Mouse (Mus musculus): ENCODE results near the gene Casp6. TPM values are rescaled to one million over a fixed set of nuclear protein-coding genes. Genes with fewer than 3 reads are reported as not detected.

The Casp6 gene
- polyA plus RNA-seq, 2 experiments from 2014 or later: 67.0 to 84.2 TPM

DNA sequence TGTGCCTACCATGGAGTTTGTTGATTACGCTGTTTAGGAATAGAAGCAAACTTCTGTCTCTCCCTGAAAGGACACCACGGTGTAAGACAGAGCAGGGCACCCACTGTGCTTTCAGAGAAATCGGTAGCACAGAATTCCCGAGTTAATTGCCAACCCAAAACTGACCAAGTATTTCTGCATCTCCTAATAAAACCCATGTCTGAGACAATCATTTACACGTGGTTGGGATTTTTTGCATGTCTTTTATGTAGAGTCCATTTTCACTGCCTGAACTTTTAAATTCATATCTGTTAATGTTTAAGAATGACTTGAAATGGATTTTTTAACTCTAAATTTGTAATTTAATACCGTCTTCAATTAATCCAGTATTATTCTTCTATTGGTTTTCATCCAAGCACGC lies 22.4 kb downstream of the Casp6 start:
- ATAC-seq: no peak

DNA sequence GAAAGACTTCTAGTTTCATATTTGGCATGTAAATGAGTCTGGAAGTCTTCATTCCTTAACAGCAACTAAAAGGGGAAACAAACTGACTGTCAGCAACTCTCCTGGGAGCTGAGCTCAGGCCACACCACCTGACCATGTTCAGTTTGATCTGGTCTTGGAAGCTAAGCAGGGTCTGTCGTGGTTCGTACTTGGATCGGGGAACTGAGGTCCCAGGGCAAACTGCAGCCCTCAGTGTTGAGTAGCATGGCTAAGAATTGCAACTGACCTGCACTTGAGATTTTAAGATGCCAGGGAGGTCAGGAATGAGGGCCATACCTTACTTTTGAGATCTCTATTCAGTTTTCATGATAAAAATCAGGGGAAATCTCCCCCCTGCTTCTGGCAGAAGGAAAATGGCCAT lies 24.6 kb downstream of the Casp6 start:
- ATAC-seq: no peak

DNA sequence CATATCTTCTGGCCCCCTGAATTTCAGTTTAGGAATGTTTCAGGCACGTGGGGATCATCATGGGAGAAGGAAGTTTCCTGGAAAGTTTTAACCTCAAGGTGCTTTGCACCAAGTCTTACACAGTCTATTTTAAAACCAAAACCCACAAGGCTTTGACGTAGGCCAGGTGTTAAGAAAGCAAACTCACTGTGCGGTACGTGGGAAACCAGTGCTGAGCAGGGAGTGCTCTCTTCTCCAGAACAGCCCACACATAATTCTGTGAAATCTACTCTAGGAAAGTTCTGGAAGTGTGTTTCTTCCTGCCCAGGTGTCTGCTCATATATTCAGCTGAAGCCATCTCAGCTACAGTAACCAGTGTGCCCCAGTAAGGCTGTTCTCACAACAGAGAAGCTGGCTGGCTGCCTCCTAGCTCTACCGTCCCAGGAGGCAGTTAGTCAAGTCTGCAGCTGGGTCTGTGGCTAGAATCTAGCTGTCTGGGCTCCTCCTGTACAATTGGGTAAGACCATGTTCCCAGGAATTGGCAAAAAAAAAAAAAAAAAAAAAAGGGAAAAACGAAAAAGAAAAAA lies 29.1 kb downstream of the Casp6 start:
- ATAC-seq: no peak

DNA sequence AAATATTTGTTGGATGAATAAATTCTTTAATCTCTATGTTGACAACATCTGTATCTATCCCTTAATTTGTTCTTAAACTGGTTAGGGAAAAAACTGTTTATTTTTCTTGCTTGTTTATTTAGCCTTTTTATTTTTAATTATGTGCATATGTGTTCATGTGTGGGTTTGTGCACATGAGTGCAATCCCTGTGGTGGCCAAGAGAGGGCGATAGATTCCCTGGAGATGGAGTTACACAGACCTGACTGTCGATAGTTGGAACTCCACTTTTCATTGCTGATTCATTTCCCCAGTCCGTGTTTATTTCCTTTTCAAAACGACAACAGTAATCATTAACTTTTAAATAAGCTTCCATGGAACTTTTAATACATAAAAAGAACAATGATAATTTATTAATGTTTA lies 31.2 kb downstream of the Casp6 start:
- ATAC-seq: no peak

DNA sequence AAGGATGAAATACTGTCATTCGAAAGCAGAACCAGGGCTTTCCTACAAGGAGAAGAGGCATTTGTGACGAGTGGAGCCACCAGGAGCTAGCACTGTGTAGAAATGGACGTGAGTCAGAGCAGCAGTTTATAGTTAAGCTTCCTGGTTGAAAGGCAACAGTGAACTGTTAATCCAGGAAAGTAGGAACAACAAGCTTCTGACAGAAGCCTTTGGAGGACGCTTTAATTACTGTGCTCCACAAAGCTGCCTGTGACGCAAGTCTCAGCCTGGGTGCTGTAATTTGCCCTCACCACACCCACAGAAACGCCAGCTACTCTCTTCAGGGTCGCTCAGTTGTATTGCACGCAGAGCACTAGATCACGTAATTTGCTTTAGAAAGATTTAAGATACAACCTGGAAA lies 35.3 kb downstream of the Casp6 start:
- no peak for ATAC-seq

DNA sequence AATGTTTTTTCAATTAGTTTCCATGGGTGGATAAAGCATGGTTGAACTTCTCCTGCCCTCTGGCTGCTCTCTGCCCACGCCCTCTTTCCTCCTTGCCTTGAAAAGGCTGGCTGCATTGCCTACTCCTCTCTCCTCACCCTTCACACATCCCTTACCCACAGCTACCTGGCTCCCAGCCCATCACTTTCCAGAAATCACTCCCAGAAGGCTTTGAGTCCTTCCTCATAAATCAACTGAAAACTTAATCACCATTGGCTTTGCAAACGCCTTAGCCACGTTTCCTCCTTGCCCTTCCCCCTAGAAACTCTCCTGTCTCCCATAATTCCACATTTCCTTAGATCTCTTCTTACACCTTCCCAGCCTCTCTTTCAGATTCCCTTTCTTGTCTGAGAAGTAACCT lies 36.6 kb downstream of the Casp6 start:
- ATAC-seq: no peak

DNA sequence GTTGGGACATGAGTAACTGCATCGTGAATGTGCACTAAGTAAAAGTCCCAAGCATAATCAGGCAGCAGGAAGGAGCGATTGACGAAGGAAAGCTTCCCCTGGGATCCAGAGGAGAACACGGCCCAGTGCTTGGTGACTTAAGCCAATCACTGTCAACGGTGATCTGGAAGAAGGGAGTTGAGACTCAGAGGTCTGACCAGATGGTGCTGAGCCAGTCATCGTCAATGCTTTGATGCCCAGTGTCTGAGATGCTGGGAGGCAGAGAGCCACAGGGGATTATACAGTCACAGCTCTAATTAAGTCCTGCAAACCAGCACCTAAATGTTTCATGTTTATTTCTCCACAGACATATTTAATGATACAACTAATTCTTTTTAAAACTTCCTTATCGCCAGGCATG lies 37.8 kb downstream of the Casp6 start:
- no peak for ATAC-seq

DNA sequence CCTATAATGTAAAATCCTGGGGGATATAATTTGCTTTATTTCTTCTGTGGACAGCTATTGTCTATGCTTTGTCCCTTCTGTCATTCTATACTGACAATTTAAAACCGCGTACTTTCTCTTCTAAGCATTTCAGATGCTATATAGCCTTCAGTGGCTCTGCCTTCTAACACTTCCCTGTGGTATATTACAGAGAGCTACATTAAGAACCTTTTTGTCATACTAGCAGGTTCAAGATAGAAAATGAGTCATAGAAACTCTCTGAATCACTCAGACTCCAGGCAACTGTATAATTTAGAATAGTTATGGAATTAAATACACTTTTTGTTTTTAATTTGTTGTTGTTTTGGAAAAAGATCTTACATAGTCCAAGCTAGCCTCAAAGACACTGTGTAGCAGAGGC lies 39.6 kb downstream of the Casp6 start:
- ATAC-seq: no peak

DNA sequence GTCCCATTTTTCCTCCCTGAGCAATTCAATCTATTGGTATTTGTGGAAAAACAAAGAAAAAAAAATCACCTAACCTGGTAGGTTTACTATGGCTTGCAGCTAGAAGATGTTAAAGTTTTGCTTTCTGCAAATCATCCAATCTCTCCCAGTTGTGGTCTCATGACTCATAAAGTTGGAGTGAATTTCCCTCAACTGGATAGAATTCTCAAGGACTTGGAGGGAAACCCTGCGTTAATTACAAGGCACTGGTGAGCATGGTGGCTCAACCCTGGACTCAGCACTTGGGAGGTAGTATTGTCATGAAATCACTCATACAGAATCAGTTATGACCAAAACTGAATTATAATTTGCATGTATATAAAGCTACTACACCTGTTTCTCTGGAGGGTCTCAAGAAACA lies 40.1 kb downstream of the Casp6 start:
- ATAC-seq: no peak

DNA sequence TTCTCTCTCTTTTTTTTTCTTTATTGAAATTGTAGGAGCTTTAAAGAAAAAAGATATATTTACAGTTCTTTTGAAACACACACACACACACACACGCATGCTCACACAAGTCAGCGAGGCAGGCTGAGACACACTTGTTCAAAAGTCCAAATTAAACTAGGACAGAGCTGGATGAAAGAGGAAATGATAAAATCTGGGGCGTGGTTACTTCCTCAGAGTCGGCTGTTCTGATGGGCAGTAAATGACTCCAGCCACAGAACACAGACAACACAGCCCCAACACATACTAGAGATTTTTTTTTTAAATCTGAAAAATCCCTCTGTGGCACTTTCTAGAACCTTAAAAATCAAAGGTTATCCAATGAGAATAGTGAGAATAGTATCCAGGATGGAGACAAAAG lies 42.6 kb downstream of the Casp6 start:
- no peak for ATAC-seq

DNA sequence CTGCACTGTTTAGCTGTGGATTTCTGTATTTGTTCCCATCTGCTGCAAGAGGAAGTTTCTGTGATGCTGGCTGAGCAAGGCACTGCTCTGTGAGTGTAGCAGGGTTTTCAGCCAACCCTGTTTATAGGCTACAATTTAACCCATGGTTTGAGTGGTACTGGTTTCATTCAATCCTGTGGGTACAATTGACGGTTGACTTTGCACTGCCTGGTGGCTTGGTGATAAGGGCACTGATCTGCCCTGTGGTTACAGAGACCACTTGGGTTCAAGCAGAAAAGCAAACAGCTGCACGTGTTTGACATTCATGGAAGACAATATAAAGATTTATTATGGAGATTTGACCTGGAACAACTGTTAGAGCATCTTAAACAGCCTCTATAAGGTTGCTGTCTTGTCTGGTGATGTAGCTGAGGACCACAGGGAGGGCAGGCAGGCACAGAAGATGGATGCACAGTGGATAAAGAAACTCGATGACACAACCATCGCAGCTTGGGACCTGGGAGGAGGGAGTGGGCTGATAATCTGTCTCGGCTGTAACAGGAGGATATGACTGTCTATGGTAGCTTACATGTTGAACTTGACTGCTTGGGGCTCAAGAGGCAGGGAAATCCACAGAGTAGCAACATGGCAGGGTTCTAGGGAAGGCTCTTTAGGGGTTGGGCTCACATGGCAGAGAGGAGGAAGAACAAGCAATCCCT lies 45.1 kb downstream of the Casp6 start:
- no peak for ATAC-seq

DNA sequence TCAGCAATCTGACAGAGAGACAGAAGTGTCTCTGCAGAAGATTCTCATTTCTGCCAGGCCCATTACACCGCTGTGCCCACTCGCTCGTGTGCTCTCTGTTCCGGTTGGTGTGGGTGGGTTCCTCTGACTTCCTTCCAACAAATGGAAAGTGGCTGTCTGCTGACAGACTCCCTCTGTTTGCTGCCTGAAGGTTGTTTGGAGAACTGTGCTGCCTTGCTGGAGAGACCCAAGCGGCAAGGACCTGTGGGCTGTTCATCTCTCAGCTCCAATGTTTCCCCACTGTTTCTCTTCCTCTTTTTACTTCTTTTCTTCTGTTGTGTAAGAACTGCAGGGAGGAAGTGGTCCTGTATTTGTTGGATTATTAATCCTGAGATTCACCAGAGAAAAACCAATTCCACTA lies 47.1 kb downstream of the Casp6 start:
- ATAC-seq: no peak

DNA sequence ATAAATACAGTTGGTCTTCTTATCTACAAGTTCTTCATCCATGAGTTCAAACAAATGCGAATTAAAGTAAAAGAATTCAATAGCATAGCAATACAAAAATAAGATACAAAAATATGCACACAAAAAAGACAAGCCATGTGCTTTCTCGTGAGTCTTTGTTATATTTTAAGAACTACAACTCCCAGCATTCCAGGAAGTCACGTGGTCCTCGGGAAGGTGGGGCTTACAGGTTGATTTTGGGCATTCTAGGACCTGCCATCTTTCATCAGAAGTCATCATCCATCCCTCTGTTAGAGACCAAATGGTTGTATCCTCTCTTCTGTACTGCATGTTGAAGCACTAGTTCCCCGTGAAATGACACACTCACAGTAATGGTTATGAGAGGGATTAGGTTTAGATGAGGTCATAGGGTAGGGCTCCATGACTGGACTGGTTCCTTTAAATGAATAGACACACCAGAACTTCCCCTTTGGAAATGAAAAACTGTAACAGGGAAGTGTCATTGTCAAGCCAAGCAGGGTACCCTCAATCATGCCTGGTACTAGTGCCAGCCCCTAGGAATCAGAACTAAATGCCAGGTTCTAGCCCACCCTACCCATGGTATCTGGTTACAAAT lies 48.0 kb downstream of the Casp6 start:
- ATAC-seq: no peak

DNA sequence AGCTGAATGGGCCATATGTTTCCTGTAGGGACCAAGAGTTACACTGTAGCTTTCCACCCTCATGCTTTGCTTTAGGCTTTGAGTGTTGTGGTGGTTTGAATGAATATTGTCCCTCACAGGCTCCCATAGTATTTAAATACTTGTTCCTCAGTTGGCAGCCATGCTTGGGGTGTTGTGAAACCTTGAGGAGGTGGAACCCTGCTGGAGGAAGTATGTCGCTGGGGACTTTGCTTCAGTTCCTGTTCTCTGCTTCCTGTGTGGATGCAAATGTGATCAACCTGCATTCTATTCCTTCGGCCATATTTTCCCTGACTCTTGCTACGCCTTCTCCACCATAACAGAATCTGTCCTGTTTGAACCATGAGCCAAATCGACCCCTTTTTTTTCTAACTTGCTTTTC lies 52.1 kb downstream of the Casp6 start:
- ATAC-seq: no peak

DNA sequence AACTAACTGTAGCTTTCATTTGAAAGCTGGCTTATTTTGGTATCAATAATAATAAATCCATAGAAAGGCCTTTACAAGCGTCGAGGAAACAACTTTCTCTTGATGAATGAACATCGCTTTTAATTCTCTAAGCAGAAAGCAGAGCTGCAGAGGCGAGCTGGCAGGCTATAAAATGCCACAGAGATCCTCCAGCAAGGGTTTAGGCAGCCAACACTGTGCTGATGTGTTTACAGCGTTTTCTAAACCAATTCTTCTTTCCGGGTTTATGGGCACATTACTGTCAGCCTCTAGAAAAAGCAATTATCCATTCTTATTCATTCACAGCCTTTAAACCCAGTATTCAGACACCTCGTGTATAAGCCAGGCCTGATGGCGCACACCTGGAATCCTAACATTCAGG lies 61.3 kb downstream of the Casp6 start:
- no peak for ATAC-seq

Other genes starting within 250 kb of the Casp6 start
- 1 to 10 TPM in 1 of 2 experiments, under 1 TPM in 1; 0.84 to 1.8 TPM for gene Egf, start 146.1 kb upstream of the Casp6 start, polyA plus RNA-seq (2017; shearing (Covaris generic))
- not detected for gene Lrit3, start 97.4 kb upstream of the Casp6 start, polyA plus RNA-seq (2017; shearing (Covaris generic))
- not detected for gene Rrh, start 78.8 kb upstream of the Casp6 start, polyA plus RNA-seq (2017; shearing (Covaris generic))
- 10 to 100 TPM; 13.9 to 19.1 TPM for gene Gar1, start 70.0 kb upstream of the Casp6 start, polyA plus RNA-seq (2017; shearing (Covaris generic))
- not detected for gene Cfi, start 65.5 kb upstream of the Casp6 start, polyA plus RNA-seq (2017; shearing (Covaris generic))
- gene Pla2g12a, start 22.8 kb upstream of the Casp6 start, polyA plus RNA-seq (2017; shearing (Covaris generic)): 1 to 10 TPM; 1.7 to 2.2 TPM
- gene Mcub, start 68.8 kb downstream of the Casp6 start, polyA plus RNA-seq (2017; shearing (Covaris generic)): 10 to 100 TPM; 25.3 to 28.8 TPM
- gene Sec24b, start 160.1 kb downstream of the Casp6 start, polyA plus RNA-seq (2017; shearing (Covaris generic)): 10 to 100 TPM; 18.9 to 24.2 TPM
- under 1 TPM in 1 of 2 experiments, not detected in 1; 0.30 TPM for gene Col25a1, start 230.1 kb downstream of the Casp6 start, polyA plus RNA-seq (2017; shearing (Covaris generic))

Data from activated CD4-positive, CD25-positive, alpha-beta regulatory T cell, adult 4 months (primary cell).